Mouse (Mus musculus) small intestine, adult 2 months (tissue): ENCODE results near the gene Lrrk2. TPM values are rescaled to one million over a fixed set of nuclear protein-coding genes. Genes with fewer than 3 reads are reported as not detected.

Source experiments
- H3K27ac ChIP-seq: fragments of 200-500 bp; 2 replicates; pipeline ENCODE4 v1.5.1; 2012; ENCODE audit warnings: low read depth, low read length, control low read depth, inconsistent platforms; ENCODE audit not compliant: insufficient read depth
- H3K27me3 ChIP-seq: fragments of 200-500 bp; 2 replicates; pipeline ENCODE4 v1.6.1; 2012; ENCODE audit warnings: mild to moderate bottlenecking, moderate library complexity, low read length, inconsistent platforms; ENCODE audit not compliant: control insufficient read depth, insufficient read depth
- H3K36me3 ChIP-seq: fragments of 200-500 bp; 2 replicates; pipeline ENCODE4 v1.6.1; 2012; ENCODE audit warnings: mild to moderate bottlenecking, low read length, control low read depth, inconsistent platforms; ENCODE audit not compliant: control insufficient read depth, insufficient read depth
- H3K4me1 ChIP-seq: fragments of 200-500 bp; 2 replicates; pipeline ENCODE4 v1.6.1; 2012; ENCODE audit warnings: low read length, inconsistent platforms, mixed read lengths; ENCODE audit not compliant: control insufficient read depth, insufficient read depth, insufficient read length
- H3K4me3 ChIP-seq: fragments of 200-500 bp; 2 replicates; pipeline ENCODE4 v1.5.1; 2012; ENCODE audit warnings: low read depth, mild to moderate bottlenecking, control low read depth, inconsistent platforms, low read length, moderate library complexity
- CTCF ChIP-seq: fragments of 200-500 bp; IDR thresholded peaks from 2 replicates; pipeline ENCODE4 v1.5.1; 2012; ENCODE audit warnings: low read depth, mild to moderate bottlenecking, control low read depth, inconsistent platforms, low read length, moderate library complexity, mixed read lengths; ENCODE audit not compliant: insufficient replicate concordance, insufficient read length; ENCODE audit errors: extremely low read depth
- POLR2A ChIP-seq: fragments of 200-500 bp; IDR thresholded peaks from 2 replicates; pipeline ENCODE4 v1.6.1; 2012; ENCODE audit warnings: low read depth, mild to moderate bottlenecking, control low read depth, inconsistent platforms, low read length, moderate library complexity
- WGBS: fragments of 180-500 bp; shearing (Covaris S2); methylation state at CpG from one replicate; pipeline ENCODE4 v1.1.7; 2018; 5-methylcytosine and 5-hydroxymethylcytosine counted together
- polyA plus RNA-seq: library from polyadenylated mRNA; depleted of rRNA; stranded (reverse); fragments of >200 nt; gene quantifications from 2 replicates; pipeline ENCODE4 v1.2.3, GENCODE M21; 2012

The Lrrk2 gene
- polyA plus RNA-seq, 1 experiment: 0.48 TPM

- TF ChIP-seq CTCF (no peak), POLR2A (no peak)
- WGBS: 71% methylated on average over 6 of the region's 6 CpGs
These were observed 12.0 kb upstream of the Lrrk2 start for GRCm38 (mm10) chr15:91661079-91661369.

DNA sequence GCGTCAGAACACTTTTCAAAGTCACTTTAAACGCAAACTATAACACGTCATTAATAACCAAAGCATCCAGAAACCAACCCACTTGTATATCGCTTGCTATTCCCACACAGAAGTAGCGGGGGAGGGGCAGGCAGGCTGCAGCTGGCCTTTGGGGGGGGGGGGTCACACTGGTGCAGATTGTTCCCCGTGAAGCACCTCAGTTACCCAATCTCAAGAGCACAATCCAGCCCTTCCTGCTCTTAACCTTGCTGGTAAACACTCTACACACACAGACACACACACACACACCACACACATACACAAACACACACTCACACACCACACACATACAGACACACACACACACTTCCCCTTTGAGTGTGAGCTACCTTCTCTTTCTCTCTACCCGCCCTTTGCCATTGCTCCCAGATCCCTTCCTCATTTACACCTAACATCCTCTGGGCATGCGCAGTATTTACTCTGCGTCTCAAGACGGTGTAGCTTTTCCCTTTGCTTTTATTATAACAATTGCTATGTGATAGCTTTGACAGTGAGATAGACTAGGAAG, 8.3 kb upstream of the Lrrk2 start:
- TF ChIP-seq POLR2A: no peak
- no peak for TF ChIP-seq CTCF
- H3K27ac ChIP-seq: no peak overlapping the region
- 65% methylated on average over 10 of the region's 10 CpGs for WGBS

More at GRCm38 (mm10) chr15:91661079-91661369, 12.0 kb upstream of the Lrrk2 start:
- Histone ChIP-seq H3K4me3 (no peak overlapping the region), H3K4me1 (no peaks in the 10 kb centered on the region), H3K36me3 (no peaks in the 10 kb centered on the region), H3K27me3 (no peaks in the 10 kb centered on the region), H3K27ac (no peak overlapping the region)

DNA sequence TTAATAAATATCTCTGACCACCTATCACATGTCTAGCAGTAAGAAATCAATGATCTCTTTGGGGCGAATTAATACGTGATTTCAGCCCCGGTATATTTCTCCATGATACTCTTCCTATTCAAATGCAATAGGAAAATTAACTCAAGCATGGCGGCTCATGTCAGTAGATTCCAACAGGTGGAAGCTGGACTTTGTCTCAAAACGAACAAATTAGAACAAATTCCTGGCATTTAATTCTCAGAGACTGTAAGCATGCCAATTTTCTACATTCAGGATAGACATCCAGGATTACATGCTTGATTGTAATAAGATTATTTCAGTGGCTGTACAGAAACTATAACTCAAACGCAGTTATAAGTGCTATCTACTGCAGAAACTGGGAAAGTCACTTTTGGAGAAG, 7.4 kb upstream of the Lrrk2 start:
- no peaks in the 10 kb centered on the region for H3K27me3 ChIP-seq
- no peak for TF ChIP-seq POLR2A
- no peak for TF ChIP-seq CTCF
- no peak overlapping the region for H3K4me3 ChIP-seq
- H3K27ac ChIP-seq: no peak overlapping the region
- 85% methylated on average over 6 of the region's 6 CpGs for WGBS
- no peaks in the 10 kb centered on the region for H3K36me3 ChIP-seq
- H3K4me1 ChIP-seq: no peaks in the 10 kb centered on the region

More for the DNA sequence above, 8.3 kb upstream of the Lrrk2 start:
- no peak overlapping the region for H3K4me3 ChIP-seq
- H3K27me3 ChIP-seq: no peaks in the 10 kb centered on the region
- no peaks in the 10 kb centered on the region for H3K36me3 ChIP-seq
- H3K4me1 ChIP-seq: no peaks in the 10 kb centered on the region

DNA sequence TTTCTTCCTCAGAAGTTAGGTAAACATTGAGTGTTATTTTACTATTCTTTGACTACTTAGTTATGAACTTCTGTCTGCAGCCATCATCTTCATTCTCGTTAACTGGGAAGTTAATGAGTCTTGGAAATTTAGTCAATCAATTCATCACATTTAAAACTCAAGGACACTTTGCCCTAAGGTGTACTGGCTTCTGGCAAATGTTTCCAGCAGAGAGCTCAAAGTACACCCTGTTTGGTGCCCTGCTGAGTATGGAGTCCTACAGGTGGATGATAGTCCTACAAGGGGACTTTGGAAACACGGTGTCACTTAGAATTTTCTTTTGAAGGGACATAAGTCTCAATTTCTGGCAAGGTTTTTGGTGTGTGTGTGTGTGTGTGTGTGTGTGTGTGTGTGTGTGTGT, 1.8 kb upstream of the Lrrk2 start:
- Histone ChIP-seq H3K27ac (no peak overlapping the region), H3K27me3 (no peaks in the 10 kb centered on the region), H3K4me3 (no peak overlapping the region), H3K4me1 (no peaks in the 10 kb centered on the region), H3K36me3 (no peaks in the 10 kb centered on the region)
- TF ChIP-seq POLR2A: no peak
- WGBS: 55% methylated on average over 2 of the region's 2 CpGs

DNA sequence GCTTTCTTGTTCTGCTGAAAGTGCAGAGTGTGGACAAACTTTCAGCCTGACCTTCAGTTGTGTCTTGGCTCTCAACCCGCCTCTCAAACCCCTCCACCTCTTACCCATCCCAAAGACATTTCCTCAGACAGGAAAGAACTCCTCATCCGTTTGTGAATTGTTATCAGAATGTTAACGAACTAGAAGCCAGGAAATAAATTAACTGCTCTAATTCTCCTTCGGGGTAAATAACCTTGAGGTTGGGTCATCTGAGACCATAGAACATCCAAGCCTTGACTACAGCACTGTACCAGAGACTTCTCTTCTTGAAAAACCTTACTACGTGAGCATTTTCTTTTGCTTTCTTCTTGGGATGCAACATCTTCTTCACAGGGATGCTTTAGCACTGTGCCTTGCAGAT, 988 bp upstream of the Lrrk2 start:
- H3K4me3 ChIP-seq: no peak overlapping the region

DNA sequence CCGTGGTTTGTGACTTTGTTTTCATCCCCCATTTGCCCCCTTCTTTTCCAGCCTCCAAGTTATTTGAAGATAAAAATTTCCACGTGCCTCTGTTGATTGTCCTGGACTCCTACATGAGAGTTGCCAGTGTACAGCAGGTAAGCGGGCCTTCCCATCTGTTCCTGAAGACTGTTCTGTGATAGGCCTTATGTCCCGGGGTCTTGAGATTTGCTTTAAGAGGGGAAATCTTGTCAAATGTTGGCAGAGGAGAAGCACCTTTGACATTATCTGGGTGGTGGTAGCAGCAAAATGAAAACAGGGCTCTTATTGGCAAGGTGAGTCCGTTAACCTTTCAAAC, 562 bp downstream of the Lrrk2 start:
- Histone ChIP-seq H3K4me1 (no peaks in the 10 kb centered on the region), H3K27ac (peak overlapping the region; percentile 56), H3K4me3 (peak overlapping the region; percentile 65), H3K27me3 (no peaks in the 10 kb centered on the region), H3K36me3 (no peaks in the 10 kb centered on the region)
- TF ChIP-seq CTCF (no peak), POLR2A (no peak)
- 22% methylated on average over 5 of the region's 5 CpGs for WGBS

More for the DNA sequence above, 988 bp upstream of the Lrrk2 start:
- Histone ChIP-seq H3K27ac (no peak overlapping the region), H3K27me3 (no peaks in the 10 kb centered on the region), H3K4me1 (no peaks in the 10 kb centered on the region), H3K36me3 (no peaks in the 10 kb centered on the region)
- TF ChIP-seq CTCF: no peak
- TF ChIP-seq POLR2A: no peak
- WGBS: 70% methylated on average over 5 of the region's 5 CpGs

DNA sequence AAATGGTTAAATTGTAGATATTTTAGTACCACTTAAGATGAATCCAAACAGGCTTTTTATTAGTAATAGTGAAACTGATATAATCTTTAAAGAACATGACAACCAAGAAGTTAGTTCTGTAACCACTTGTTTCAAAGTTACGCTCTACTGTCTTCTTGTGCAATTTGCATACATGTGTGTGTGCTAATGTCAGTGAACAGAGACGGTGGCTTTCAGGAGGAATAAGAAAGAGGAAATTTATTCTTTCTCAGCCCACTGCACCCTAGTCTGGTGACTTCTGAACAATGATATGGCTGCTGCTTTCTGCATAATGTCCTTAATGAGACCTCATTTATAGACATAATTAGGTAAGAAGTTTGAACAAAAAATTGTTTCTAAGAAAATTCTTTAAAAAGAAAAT, 7.1 kb downstream of the Lrrk2 start:
- 68% methylated on average over 2 of the region's 2 CpGs for WGBS
- TF ChIP-seq CTCF: no peak
- no peak for TF ChIP-seq POLR2A
- Histone ChIP-seq H3K4me3 (no peak overlapping the region), H3K36me3 (peaks cover 1% of the 10 kb centered on the region; the same call in 1 of the 2 replicates), H3K27me3 (no peaks in the 10 kb centered on the region), H3K4me1 (no peaks in the 10 kb centered on the region), H3K27ac (no peak overlapping the region)

DNA sequence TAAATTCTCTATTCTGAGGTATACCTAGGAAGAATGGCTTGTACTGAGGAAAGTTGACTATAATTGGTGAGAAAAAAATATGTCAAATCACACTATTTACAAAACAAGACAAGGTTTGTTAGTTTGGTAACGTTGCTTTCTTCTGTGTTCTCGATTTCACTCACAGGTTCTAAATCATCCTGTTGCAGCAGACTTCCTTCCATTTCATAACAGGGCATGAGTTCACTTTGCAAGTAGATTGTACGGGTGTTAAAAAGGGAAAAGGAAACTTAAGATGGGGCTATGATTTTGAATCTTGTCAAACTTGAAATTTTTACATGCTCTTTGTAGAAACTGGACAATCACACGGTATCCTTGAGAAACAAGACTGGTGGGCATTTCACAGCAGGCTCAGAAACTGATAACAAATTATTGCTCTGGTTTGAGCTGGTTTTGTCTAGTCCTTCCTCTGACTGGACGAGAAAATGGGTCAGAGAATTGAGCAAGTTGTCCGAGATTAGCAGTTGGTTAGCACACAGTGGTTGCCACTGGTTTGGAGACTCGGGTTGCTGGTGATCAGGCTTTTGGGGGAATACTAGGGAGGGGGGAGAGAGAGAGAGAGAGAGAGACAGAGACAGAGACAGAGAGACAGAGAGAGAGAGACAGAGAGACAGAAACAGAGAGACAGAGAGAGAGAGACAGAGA, 13.0 kb downstream of the Lrrk2 start:
- 69% methylated on average over 7 of the region's 7 CpGs for WGBS
- no peaks in the 10 kb centered on the region for H3K27me3 ChIP-seq
- TF ChIP-seq CTCF: no peak
- no peak for TF ChIP-seq POLR2A
- H3K36me3 ChIP-seq: peaks cover 1% of the 10 kb centered on the region; the same call in 1 of the 2 replicates
- H3K27ac ChIP-seq: no peak overlapping the region
- H3K4me3 ChIP-seq: no peak overlapping the region
- H3K4me1 ChIP-seq: no peaks in the 10 kb centered on the region
